Mouse (Mus musculus) CH12.LX (cell line): ENCODE measurements around the gene Spn. TPM values are rescaled to one million over a fixed set of nuclear protein-coding genes. Genes with fewer than 3 reads are reported as not detected.

ENCODE experiments used
- DNase-seq: peaks from one replicate; pipeline ENCODE4 v3.0.0-alpha.2; 2013; ENCODE audit errors: extremely low read depth
- H3K27ac ChIP-seq: 2 replicates; pipeline ENCODE4 v1.5.1; 2012; ENCODE audit warnings: low read depth, mild to moderate bottlenecking, control low read depth, moderate library complexity; ENCODE audit not compliant: insufficient read depth
- H3K27me3 ChIP-seq: replicated peaks from 2 replicates; pipeline ENCODE3; 2012; ENCODE audit warnings: inconsistent platforms
- H3K36me3 ChIP-seq, 2 experiments: replicated peaks in 1 of 2; 2 replicates each; pipeline versions ENCODE3 to v1.6.1; 2012; ENCODE audit warnings: inconsistent platforms in 1 of 2, low read length in 1 of 2, mild to moderate bottlenecking in 1 of 2, mixed read lengths in 1 of 2, moderate library complexity in 1 of 2; ENCODE audit not compliant: control insufficient read depth in 1 of 2, insufficient read depth in 1 of 2
- H3K4me1 ChIP-seq, 2 experiments: 2 replicates each; pipeline ENCODE4 v1.6.1; 2012; ENCODE audit warnings: inconsistent platforms in 1 of 2, moderate library complexity in 1 of 2; ENCODE audit not compliant: insufficient read depth in 2 of 2, control insufficient read depth in 1 of 2
- H3K4me2 ChIP-seq: 2 replicates; pipeline ENCODE4 v1.6.1; 2012; ENCODE audit warnings: low read depth, mild to moderate bottlenecking, control low read depth; ENCODE audit not compliant: poor library complexity, insufficient read depth, severe bottlenecking
- H3K4me3 ChIP-seq, 3 experiments: fragments of 150-350 bp in 1 of 3; sonication (generic) in 1 of 3; replicated peaks in 1 of 3; 2 replicates each; pipeline versions ENCODE3 to v1.5.1; 2011 to 2012; ENCODE audit warnings: low read depth in 2 of 3, low read length in 2 of 3, mild to moderate bottlenecking in 2 of 3, moderate library complexity in 2 of 3, control low read depth in 1 of 3, improper control_type of control experiment in 1 of 3, inconsistent platforms in 1 of 3, mixed read lengths in 1 of 3; ENCODE audit not compliant: poor library complexity in 1 of 3
- H3K79me2 ChIP-seq: replicated peaks from 2 replicates; pipeline ENCODE4 v1.6.1; 2012; ENCODE audit warnings: mild to moderate bottlenecking, moderate library complexity; ENCODE audit not compliant: control insufficient read depth, poor library complexity, insufficient read depth, severe bottlenecking; ENCODE audit errors: extremely low read depth
- H3K9ac ChIP-seq: 2 replicates; pipeline ENCODE4 v1.6.1; 2012; ENCODE audit warnings: low read depth, mild to moderate bottlenecking, control low read depth, moderate library complexity; ENCODE audit not compliant: insufficient read depth
- H3K9me3 ChIP-seq: replicated peaks from 2 replicates; pipeline ENCODE3; 2012; ENCODE audit warnings: low read length, inconsistent platforms, mixed read lengths
- CHD1 ChIP-seq: IDR thresholded peaks from 2 replicates; pipeline ENCODE4 v1.6.1; 2012; ENCODE audit warnings: low read depth, low read length, improper control_type of control experiment, inconsistent platforms
- CTCF ChIP-seq, 2 experiments: IDR thresholded peaks in 1 of 2; conservative IDR thresholded peaks in 1 of 2; 2 replicates each; pipeline ENCODE4 v1.5.1; 2011 to 2012; ENCODE audit warnings: low read depth in 2 of 2, low read length in 2 of 2, improper control_type of control experiment in 1 of 2, inconsistent platforms in 1 of 2, mild to moderate bottlenecking in 1 of 2, moderate library complexity in 1 of 2
- EP300 ChIP-seq: IDR thresholded peaks from 2 replicates; pipeline ENCODE4 v1.6.1; 2011; ENCODE audit warnings: low read length, improper control_type of control experiment
- JUND ChIP-seq: conservative IDR thresholded peaks from 2 replicates; pipeline ENCODE4 v1.6.1; 2011; ENCODE audit warnings: low read depth, low read length, improper control_type of control experiment
- KAT2A ChIP-seq: IDR thresholded peaks from 2 replicates; pipeline ENCODE4 v1.6.1; 2012; ENCODE audit warnings: low read length, improper control_type of control experiment, inconsistent platforms; ENCODE audit not compliant: insufficient replicate concordance
- MAX ChIP-seq: IDR thresholded peaks from 2 replicates; pipeline ENCODE4 v1.6.1; 2011; ENCODE audit warnings: low read length, improper control_type of control experiment
- MAZ ChIP-seq: IDR thresholded peaks from 2 replicates; pipeline ENCODE4 v1.6.1; 2012; ENCODE audit warnings: low read depth, mild to moderate bottlenecking, inconsistent platforms, low read length, improper control_type of control experiment, moderate library complexity
- MEF2A ChIP-seq: IDR thresholded peaks from 2 replicates; pipeline ENCODE4 v1.6.1; 2014; ENCODE audit warnings: low read depth, mild to moderate bottlenecking, inconsistent platforms, low read length, improper control_type of control experiment, borderline replicate concordance
- MXI1 ChIP-seq: IDR thresholded peaks from 2 replicates; pipeline ENCODE4 v1.6.1; 2011; ENCODE audit warnings: mild to moderate bottlenecking, low read depth, low read length, improper control_type of control experiment
- MYC ChIP-seq: IDR thresholded peaks from 2 replicates; pipeline ENCODE4 v1.6.1; 2011; ENCODE audit warnings: low read depth, mild to moderate bottlenecking, improper control_type of control experiment, low read length
- NRF1 ChIP-seq: IDR thresholded peaks from 2 replicates; pipeline ENCODE4 v1.6.1; 2014; ENCODE audit warnings: low read depth, mild to moderate bottlenecking, inconsistent platforms, low read length, improper control_type of control experiment, moderate library complexity
- PAX5 ChIP-seq: IDR thresholded peaks from 2 replicates; pipeline ENCODE4 v1.6.1; 2012; ENCODE audit warnings: low read length, inconsistent platforms, mixed read lengths
- POLR2A ChIP-seq: IDR thresholded peaks from 2 replicates; pipeline ENCODE4 v1.6.1; 2011; ENCODE audit warnings: low read depth, mild to moderate bottlenecking, improper control_type of control experiment, low read length
- POLR2AphosphoS2 ChIP-seq: IDR thresholded peaks from 2 replicates; pipeline ENCODE4 v1.6.1; 2011; ENCODE audit warnings: low read depth, low read length, improper control_type of control experiment
- RAD21 ChIP-seq: IDR thresholded peaks from 2 replicates; pipeline ENCODE4 v1.6.1; 2011; ENCODE audit warnings: low read depth, mild to moderate bottlenecking, low read length, improper control_type of control experiment, moderate library complexity
- RCOR1 ChIP-seq: conservative IDR thresholded peaks from 2 replicates; pipeline ENCODE4 v1.6.1; 2012; ENCODE audit warnings: low read depth, mild to moderate bottlenecking, inconsistent platforms, low read length, improper control_type of control experiment
- SIN3A ChIP-seq: IDR thresholded peaks from 2 replicates; pipeline ENCODE4 v1.6.1; 2012; ENCODE audit warnings: low read length, improper control_type of control experiment, inconsistent platforms
- SMC3 ChIP-seq: IDR thresholded peaks from 2 replicates; pipeline ENCODE4 v1.6.1; 2011; ENCODE audit warnings: low read depth, low read length, improper control_type of control experiment
- TCF12 ChIP-seq: IDR thresholded peaks from 2 replicates; pipeline ENCODE4 v1.6.1; 2014; ENCODE audit warnings: low read depth, mild to moderate bottlenecking, inconsistent platforms, low read length, improper control_type of control experiment
- USF1 ChIP-seq: IDR thresholded peaks from 2 replicates; pipeline ENCODE4 v1.6.1; 2014; ENCODE audit warnings: low read depth, mild to moderate bottlenecking, inconsistent platforms, low read length, improper control_type of control experiment
- USF2 ChIP-seq: conservative IDR thresholded peaks from 2 replicates; pipeline ENCODE4 v1.6.1; 2011; ENCODE audit warnings: low read depth, low read length, improper control_type of control experiment
- ZNF384 ChIP-seq: IDR thresholded peaks from 2 replicates; pipeline ENCODE4 v1.6.1; 2012; ENCODE audit warnings: low read depth, low read length, improper control_type of control experiment, inconsistent platforms
- dilution Hi-C: fragments of 300-500 bp; cut with MboI; formaldehyde crosslinking; loops from 2 replicates; pipeline ENCODE4 v1.14.3; 2020; ENCODE audit warnings: low sequenced_read_pairs; ENCODE audit not compliant: extremely low pct_unique_long_range_greater_than_20kb, extremely low pct_ligation_motif_present
- in situ Hi-C: fragments of 300-500 bp; cut with MboI; formaldehyde crosslinking; loops from 3 replicates; pipeline ENCODE4 v1.14.3; 2019; ENCODE audit warnings: low sequenced_read_pairs, low pct_ligation_motif_present, low pct_unique_long_range_greater_than_20kb, mixed read lengths
- polyA plus RNA-seq: library from polyadenylated mRNA; unstranded; fragments of >175 nt; gene quantifications from 2 replicates; pipeline ENCODE4 v1.2.1, GENCODE M21; 2012; ENCODE audit warnings: low read depth; ENCODE audit not compliant: insufficient read length
- total RNA-seq, 2 experiments: library from RNA; depleted of rRNA; stranded (reverse); fragments of 300-350 nt in 1 of 2; fragments of >200 nt in 1 of 2; gene quantifications; 2 replicates each; pipeline ENCODE4 v1.2.3; 2012 to 2014

Spn gene
- total RNA-seq (2012; rRNA removed): 14.4 and 16.3 TPM in 2 replicates
- total RNA-seq (2014; rRNA removed): 2.4 and 2.6 TPM in 2 replicates
- polyA plus RNA-seq: 3.3 and 3.6 TPM in 2 replicates

- Histone ChIP-seq H3K79me2 (no peaks in the 10 kb centered on the region), H3K27ac (no peak within 1 kb of the TSS), H3K4me1 (peaks cover 25 to 30% of the 10 kb centered on the region in 2 experiments), H3K36me3 (peaks cover 0 to 3% of the 10 kb centered on the region in 2 experiments), H3K4me2 (no peak within 1 kb of the TSS), H3K9ac (no peak within 1 kb of the TSS), H3K9me3 (no peaks in the 10 kb centered on the region), H3K4me3 (peak within 1 kb of the TSS in 2 of 3 experiments; percentile 4 to 28), H3K27me3 (no peaks in the 10 kb centered on the region)
- in situ Hi-C loops (loop anchor here (5.0 kb wide), 1 partner anchor 50 kb away; no protein-coding TSS in a partner anchor), dilution Hi-C loops (no loop called here)
- no peak for DNase-seq
- TF ChIP-seq EP300 (peak; percentile 40; the same call in 1 of the 2 replicates), POLR2A (0 out of 2 replicates have a peak, but pooled peaks have one; percentile 29), CTCF (conservative IDR thresholded peaks at IDR 0.05 in 1 of 2, IDR thresholded peaks at IDR 0.05 in 1 of 2; ENCODE audit: low read depth in 2 of 2, low read length in 2 of 2) (no peak), ZNF384 (peak; percentile 58)
Measured at GRCm38 (mm10) chr7:127137262-127138017, at the start of gene Spn. Spn (minus strand) TSS chr7:127137823.

GRCm38 (mm10) chr7:127187351-127187750 is 49.7 kb upstream of the Spn start:
- Histone ChIP-seq H3K27me3 (no peaks in the 10 kb centered on the region), H3K79me2 (peaks cover 10% of the 10 kb centered on the region), H3K9ac (no peak overlapping the region), H3K4me2 (no peak overlapping the region), H3K36me3 (peaks cover 37 to 80% of the 10 kb centered on the region in 2 experiments), H3K27ac (0 out of 2 replicates have a peak overlapping the region, but pooled peaks have one; percentile 1), H3K9me3 (no peaks in the 10 kb centered on the region), H3K4me1 (peaks cover 32 to 84% of the 10 kb centered on the region in 2 experiments), H3K4me3 (no peak overlapping the region)
- dilution Hi-C loops (no loop called here), in situ Hi-C loops (loop anchor here (5.0 kb wide), 2 partner anchors 50 to 495 kb away; partner anchors contain the start of gene Spn)
- no peak for DNase-seq
- TF ChIP-seq KAT2A: no peak
- TF ChIP-seq JUND: no peak
- TF ChIP-seq TCF12: 0 out of 2 replicates have a peak, but pooled peaks have one; percentile 19
- TF ChIP-seq ZNF384: peak; percentile 44; the same call in 1 of the 2 replicates

- Histone ChIP-seq H3K4me1 (peaks cover 34 to 81% of the 10 kb centered on the region in 2 experiments), H3K4me2 (0 out of 2 replicates have a peak overlapping the region, but pooled peaks have one; percentile 18), H3K4me3 (no peak overlapping the region), H3K27me3 (no peaks in the 10 kb centered on the region), H3K36me3 (peaks cover 29 to 75% of the 10 kb centered on the region in 2 experiments), H3K9ac (no peak overlapping the region), H3K79me2 (peaks cover 8% of the 10 kb centered on the region; the same call in 1 of the 2 replicates), H3K27ac (peak overlapping the region; percentile 54; the same call in 1 of the 2 replicates), H3K9me3 (peaks cover under 1% of the 10 kb centered on the region)
- DNase-seq: no peak
- TF ChIP-seq USF1: no peak
- TF ChIP-seq SMC3: peak; percentile 72
- TF ChIP-seq PAX5: no peak
- no peak for TF ChIP-seq EP300
- TF ChIP-seq MAZ: no peak
- no peak for TF ChIP-seq MYC
- TF ChIP-seq NRF1: no peak
- TF ChIP-seq RCOR1: no peak
- TF ChIP-seq RAD21: peak; percentile 69
- TF ChIP-seq MEF2A: no peak
- peak; percentile 24 to 85; a peak in 2 of 4 replicates for TF ChIP-seq CTCF (conservative IDR thresholded peaks at IDR 0.05 in 1 of 2, IDR thresholded peaks at IDR 0.05 in 1 of 2; ENCODE audit: low read depth in 2 of 2, low read length in 2 of 2)
- TF ChIP-seq USF2: no peak
- TF ChIP-seq CHD1: no peak
- no peak for TF ChIP-seq MAX
- no peak for TF ChIP-seq POLR2AphosphoS2
- TF ChIP-seq JUND: no peak
- TF ChIP-seq MXI1: no peak
- no peak for TF ChIP-seq SIN3A
- in situ Hi-C loops (loop anchor here (5.0 kb wide), 2 partner anchors 48 to 493 kb away; partner anchors contain the start of gene Spn), dilution Hi-C loops (no loop called here)
Measured at GRCm38 (mm10) chr7:127185601-127186000, 48.0 kb upstream of the Spn start.
